Mouse (Mus musculus) E14TG2a.4 (cell line): ENCODE results near the gene Gpr19.

Experiments
- H3K27me3 ChIP-seq: 2 replicates; pipeline ENCODE4 v1.6.1; 2014; ENCODE audit warnings: low read length, control low read depth; ENCODE audit not compliant: insufficient read depth
- H3K36me3 ChIP-seq: 2 replicates; pipeline ENCODE4 v1.6.1; 2014; ENCODE audit warnings: low read length, control low read depth; ENCODE audit not compliant: insufficient read depth
- H3K4me1 ChIP-seq: replicated peaks from 2 replicates; pipeline ENCODE4 v1.6.1; 2014; ENCODE audit warnings: low read depth, low read length, control low read depth
- H3K4me3 ChIP-seq: replicated peaks from 2 replicates; pipeline ENCODE4 v1.5.1; 2014; ENCODE audit warnings: mild to moderate bottlenecking, low read length
- H3K9me3 ChIP-seq: 2 replicates; pipeline ENCODE4 v1.6.1; 2014; ENCODE audit warnings: low read length, control low read depth
- CTCF ChIP-seq: conservative IDR thresholded peaks from 2 replicates; pipeline ENCODE4 v1.5.1; 2014; ENCODE audit warnings: low read length
- NANOG ChIP-seq: IDR thresholded peaks from 2 replicates; pipeline ENCODE4 v1.6.1; 2014; ENCODE audit warnings: borderline replicate concordance, low read length, mixed read lengths
- POU5F1 ChIP-seq: IDR thresholded peaks from 2 replicates; pipeline ENCODE4 v1.6.1; 2014; ENCODE audit warnings: low read length, borderline replicate concordance

Gpr19 gene

GRCm38 (mm10) chr6:134876795-134877194 is 21.6 kb downstream of the Gpr19 start:
- H3K4me1 ChIP-seq: 0 out of 2 replicates have a peak, but pooled peaks cover 6% of the 10 kb centered on the region
- no peaks in the 10 kb centered on the region for H3K9me3 ChIP-seq
- H3K27me3 ChIP-seq: no peaks in the 10 kb centered on the region
- no peak for TF ChIP-seq NANOG
- no peak for TF ChIP-seq POU5F1
- peak; percentile 40 for TF ChIP-seq CTCF
- H3K4me3 ChIP-seq: no peak overlapping the region
- peaks cover 21% of the 10 kb centered on the region for H3K36me3 ChIP-seq

DNA sequence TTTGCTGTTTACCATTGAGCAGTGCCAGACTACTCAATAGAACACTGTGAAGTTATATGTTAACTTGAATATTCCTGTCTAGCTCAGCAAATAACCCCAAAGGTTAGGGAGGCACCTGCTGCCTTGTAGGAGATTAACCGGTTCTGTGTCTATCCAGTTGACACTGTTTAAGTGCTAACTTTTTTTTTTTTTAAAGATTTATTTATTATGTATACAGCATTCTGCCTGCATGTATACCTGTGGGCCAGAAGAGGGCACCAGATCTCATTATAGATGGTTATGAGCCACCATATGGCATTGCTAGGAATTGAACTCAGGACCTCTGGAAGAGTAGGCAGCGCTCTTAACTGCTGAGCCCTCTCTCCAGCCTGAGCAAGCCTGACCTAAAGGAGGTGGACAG is 25.4 kb downstream of the Gpr19 start:
- Histone ChIP-seq H3K9me3 (no peaks in the 10 kb centered on the region), H3K27me3 (no peaks in the 10 kb centered on the region), H3K36me3 (peaks cover 46% of the 10 kb centered on the region), H3K4me1 (peaks cover 18% of the 10 kb centered on the region), H3K4me3 (no peak overlapping the region)
- TF ChIP-seq POU5F1 (no peak), NANOG (no peak), CTCF (peak; percentile 40)

- Histone ChIP-seq H3K4me3 (no peak overlapping the region), H3K4me1 (peaks cover 18% of the 10 kb centered on the region), H3K9me3 (no peaks in the 10 kb centered on the region)
These were observed 26.1 kb downstream of the Gpr19 start for GRCm38 (mm10) chr6:134872236-134872635.

GRCm38 (mm10) chr6:134870887-134871286 is 27.5 kb downstream of the Gpr19 start:
- H3K4me1 ChIP-seq: peaks cover 18% of the 10 kb centered on the region
- H3K36me3 ChIP-seq: peaks cover 46% of the 10 kb centered on the region
- H3K4me3 ChIP-seq: no peak overlapping the region
- no peaks in the 10 kb centered on the region for H3K9me3 ChIP-seq
- no peak for TF ChIP-seq POU5F1
- no peak for TF ChIP-seq CTCF
- TF ChIP-seq NANOG: no peak
- H3K27me3 ChIP-seq: no peaks in the 10 kb centered on the region

More at GRCm38 (mm10) chr6:134872236-134872635, 26.1 kb downstream of the Gpr19 start:
- Histone ChIP-seq H3K36me3 (peaks cover 52% of the 10 kb centered on the region), H3K27me3 (no peaks in the 10 kb centered on the region)
- TF ChIP-seq CTCF (no peak), POU5F1 (no peak), NANOG (no peak)

GRCm38 (mm10) chr6:134870209-134870742 is 28.1 kb downstream of the Gpr19 start:
- Histone ChIP-seq H3K4me1 (peaks cover 18% of the 10 kb centered on the region), H3K36me3 (peaks cover 42% of the 10 kb centered on the region), H3K4me3 (peak overlapping the region; percentile 67), H3K9me3 (no peaks in the 10 kb centered on the region), H3K27me3 (no peaks in the 10 kb centered on the region)
- TF ChIP-seq NANOG: no peak

GRCm38 (mm10) chr6:134867325-134867724 is 31.1 kb downstream of the Gpr19 start:
- Histone ChIP-seq H3K27me3 (no peaks in the 10 kb centered on the region), H3K4me1 (peaks cover 22% of the 10 kb centered on the region), H3K4me3 (no peak overlapping the region), H3K9me3 (no peaks in the 10 kb centered on the region), H3K36me3 (peaks cover 37% of the 10 kb centered on the region)
- TF ChIP-seq NANOG: no peak
- TF ChIP-seq CTCF: peak; percentile 74

- Histone ChIP-seq H3K4me3 (no peak overlapping the region), H3K9me3 (no peaks in the 10 kb centered on the region), H3K27me3 (no peaks in the 10 kb centered on the region), H3K36me3 (peaks cover 33% of the 10 kb centered on the region), H3K4me1 (peaks cover 34% of the 10 kb centered on the region)
- TF ChIP-seq CTCF (no peak), NANOG (no peak), POU5F1 (no peak)
These were observed 32.3 kb downstream of the Gpr19 start for GRCm38 (mm10) chr6:134866113-134866512.

DNA sequence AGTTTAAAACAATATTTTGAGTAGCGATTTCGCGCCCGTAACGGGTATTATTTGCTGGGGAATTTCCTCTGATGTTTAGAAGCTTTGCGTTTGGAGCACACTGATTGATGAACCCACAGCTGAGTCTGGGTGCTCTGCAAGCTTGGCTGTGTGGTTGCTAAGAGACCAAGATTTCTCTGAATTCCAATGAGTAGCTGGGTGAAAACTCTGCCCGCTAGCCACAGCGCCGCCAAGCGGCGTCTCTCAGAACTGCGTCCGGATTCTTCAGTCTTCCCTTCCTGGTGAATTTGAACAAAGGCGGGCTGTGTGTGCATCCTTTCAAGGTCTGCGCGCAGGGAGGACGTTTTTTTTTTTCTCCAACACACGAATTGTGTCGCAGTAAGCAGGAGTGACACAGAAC is 35.2 kb downstream of the Gpr19 start:
- no peak for TF ChIP-seq NANOG
- no peak for TF ChIP-seq POU5F1
- TF ChIP-seq CTCF: peak; percentile 100
- Histone ChIP-seq H3K4me1 (peaks cover 48% of the 10 kb centered on the region), H3K9me3 (no peaks in the 10 kb centered on the region), H3K36me3 (peaks cover 7% of the 10 kb centered on the region; the same call in 1 of the 2 replicates), H3K27me3 (no peaks in the 10 kb centered on the region), H3K4me3 (peak overlapping the region; percentile 43)

GRCm38 (mm10) chr6:134862671-134863104 is 35.7 kb downstream of the Gpr19 start:
- H3K36me3 ChIP-seq: peaks cover 3% of the 10 kb centered on the region; the same call in 1 of the 2 replicates
- H3K4me3 ChIP-seq: peak overlapping the region; percentile 43
- no peak for TF ChIP-seq POU5F1
- no peak for TF ChIP-seq NANOG
- no peak for TF ChIP-seq CTCF
- H3K4me1 ChIP-seq: peaks cover 53% of the 10 kb centered on the region
- no peaks in the 10 kb centered on the region for H3K9me3 ChIP-seq
- H3K27me3 ChIP-seq: no peaks in the 10 kb centered on the region
